Mouse (Mus musculus): ENCODE measurements around the gene Arl8b.
A peak's percentile ranks its signal among the peaks of the same experiment; 100 is the strongest.

The Arl8b gene

GRCm38 (mm10) chr6:108782526-108783183 lies at the start of gene Arl8b:
Arl8b (plus strand) TSS chr6:108783099.
- DNase-seq (ENCODE audit: low read depth) = peak; percentile 97

GRCm38 (mm10) chr6:108735910-108736750 lies 46.8 kb upstream of the Arl8b start:
- peak; percentile 83 for DNase-seq (ENCODE audit: low read depth)

GRCm38 (mm10) chr6:108738463-108739203 lies 44.3 kb upstream of the Arl8b start:
- DNase-seq (ENCODE audit: low read depth) = no peak

- no peak for DNase-seq (ENCODE audit: low read depth)
These were observed 42.3 kb upstream of the Arl8b start for GRCm38 (mm10) chr6:108740579-108740978.

GRCm38 (mm10) chr6:108743730-108744129 lies 39.2 kb upstream of the Arl8b start:
- no peak for DNase-seq (ENCODE audit: low read depth)

- no peak for DNase-seq (ENCODE audit: low read depth)
These were observed 31.6 kb upstream of the Arl8b start for GRCm38 (mm10) chr6:108751324-108751723.

GRCm38 (mm10) chr6:108752395-108752794 lies 30.5 kb upstream of the Arl8b start:
- no peak for DNase-seq (ENCODE audit: low read depth)

- DNase-seq (ENCODE audit: low read depth) = no peak
These were observed 29.4 kb upstream of the Arl8b start for GRCm38 (mm10) chr6:108753536-108753935.

GRCm38 (mm10) chr6:108754376-108754775 lies 28.5 kb upstream of the Arl8b start:
- DNase-seq (ENCODE audit: low read depth) = no peak

GRCm38 (mm10) chr6:108755936-108756335 lies 27.0 kb upstream of the Arl8b start:
- no peak for DNase-seq (ENCODE audit: low read depth)

GRCm38 (mm10) chr6:108758997-108759697 lies 23.8 kb upstream of the Arl8b start:
- DNase-seq (ENCODE audit: low read depth) = no peak

- DNase-seq (ENCODE audit: low read depth) = no peak
These were observed 23.2 kb upstream of the Arl8b start for GRCm38 (mm10) chr6:108759698-108760039.

GRCm38 (mm10) chr6:108770880-108771279 lies 12.0 kb upstream of the Arl8b start:
- no peak for DNase-seq (ENCODE audit: low read depth)

- peak; percentile 82 for DNase-seq (ENCODE audit: low read depth)
These were observed 10.0 kb upstream of the Arl8b start for GRCm38 (mm10) chr6:108772913-108773312.

GRCm38 (mm10) chr6:108773480-108773879 lies 9.4 kb upstream of the Arl8b start:
- no peak for DNase-seq (ENCODE audit: low read depth)

- no peak for DNase-seq (ENCODE audit: low read depth)
These were observed 6.6 kb upstream of the Arl8b start for GRCm38 (mm10) chr6:108776274-108776673.

GRCm38 (mm10) chr6:108777560-108778287 lies 5.2 kb upstream of the Arl8b start:
- DNase-seq (ENCODE audit: low read depth) = no peak

GRCm38 (mm10) chr6:108778399-108778798 lies 4.5 kb upstream of the Arl8b start:
- no peak for DNase-seq (ENCODE audit: low read depth)

- DNase-seq (ENCODE audit: low read depth) = no peak
These were observed 1.0 kb upstream of the Arl8b start for GRCm38 (mm10) chr6:108781865-108782264.

- DNase-seq (ENCODE audit: low read depth) = peak; percentile 57
These were observed 434 bp downstream of the Arl8b start for GRCm38 (mm10) chr6:108783184-108783881.

GRCm38 (mm10) chr6:108784056-108784455 lies 1.2 kb downstream of the Arl8b start:
- DNase-seq (ENCODE audit: low read depth) = peak; percentile 38
